Mouse (Mus musculus) urinary bladder, adult 18-20 months (tissue): ENCODE results near the gene Acp2.

Experiments
- DNase-seq, 2 experiments: peaks; one replicate each; pipeline ENCODE4 v3.0.0; 2022; ENCODE audit warnings: low spot score in 2 of 2, mixed read lengths in 2 of 2

Gene Acp2

DNA sequence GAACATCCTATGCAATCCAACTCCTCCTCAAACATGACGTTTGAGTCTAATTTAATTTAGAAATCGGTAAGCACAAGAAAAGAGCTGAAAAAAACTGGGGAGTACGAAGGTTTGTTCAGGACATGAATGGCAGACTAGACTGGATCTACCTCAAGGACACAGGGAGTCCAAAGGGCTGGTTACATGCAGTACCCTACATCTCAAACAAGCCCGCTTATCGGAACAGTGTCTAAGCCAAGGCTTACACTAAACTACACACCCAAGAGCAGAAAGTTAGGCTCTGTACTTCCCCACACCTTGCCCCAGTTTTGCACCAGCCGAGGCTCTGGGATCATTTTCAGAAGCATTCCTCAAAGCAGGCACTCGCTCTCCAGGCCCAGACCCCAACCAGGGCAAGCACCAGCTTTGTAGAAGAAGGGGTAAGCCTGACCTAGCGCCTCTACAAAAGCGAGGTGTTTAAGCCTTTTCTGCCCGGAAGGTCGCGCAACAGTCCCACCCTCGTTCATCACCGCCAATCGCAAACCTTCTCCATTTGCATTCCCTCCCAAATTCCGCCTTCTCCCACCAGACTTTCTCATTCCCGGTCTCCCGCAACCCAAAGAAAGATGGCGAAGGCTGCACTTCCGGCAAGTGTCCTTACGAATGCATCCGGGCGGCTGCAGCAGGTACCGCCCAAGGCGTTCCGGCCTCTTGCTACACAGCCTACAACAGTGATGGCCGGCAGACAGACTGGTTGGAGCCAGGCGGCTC lies at the start of gene Acp2, which contains the start of gene Nr1h3:
Gene Acp2, plus strand, starts transcription at position 664 of the 750 bp plus-strand sequence.
Gene Nr1h3, minus strand, starts transcription at position 613 of the 750 bp plus-strand sequence.
- peak; percentile 94 to 99 for DNase-seq

DNA sequence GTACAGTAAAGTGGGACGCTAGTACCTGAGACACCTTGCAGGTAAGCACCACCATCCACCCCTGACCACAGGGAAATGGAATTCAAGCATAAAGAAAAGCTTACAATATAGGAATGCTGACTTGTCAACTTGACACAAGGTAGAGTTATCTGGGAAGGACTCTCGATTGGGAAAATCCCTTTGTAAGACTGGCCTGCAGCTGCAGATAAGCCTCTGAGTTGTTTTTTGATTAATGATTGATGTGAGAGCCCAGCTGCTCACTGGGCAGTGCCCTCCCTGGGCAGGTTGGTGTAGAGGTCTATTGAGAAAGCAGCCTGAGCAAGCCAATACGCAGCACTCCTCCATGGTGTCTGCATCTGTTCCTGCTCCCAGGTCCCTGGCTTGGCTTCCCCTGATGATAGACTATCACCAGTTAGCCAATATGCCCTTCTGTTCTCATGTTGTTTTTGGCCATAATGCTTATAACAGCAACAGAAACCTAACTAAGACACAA lies 49.8 kb upstream of the Acp2 start:
- DNase-seq = no peak

DNA sequence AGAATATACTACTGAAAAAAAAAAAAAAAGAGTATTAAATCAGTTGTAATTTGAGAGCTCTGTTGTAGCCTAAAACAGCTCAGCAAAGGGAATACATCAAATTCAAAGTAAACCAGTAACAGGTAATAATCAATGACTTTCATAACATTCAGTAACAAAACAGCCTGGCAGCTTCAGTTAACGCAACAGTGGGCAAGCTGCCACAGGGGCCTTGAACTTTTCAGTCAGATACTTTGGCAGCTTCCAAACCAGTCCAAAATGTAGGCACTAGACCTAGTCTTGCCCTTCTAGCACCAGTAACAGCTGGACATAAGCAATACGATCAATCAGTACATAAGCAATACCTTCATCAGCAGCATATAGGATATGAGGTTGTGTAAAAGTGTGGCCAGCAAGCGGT lies 48.6 kb upstream of the Acp2 start:
- DNase-seq = no peak

- no peak for DNase-seq
Measured at GRCm38 (mm10) chr2:91157002-91157752, 45.5 kb upstream of the Acp2 start.

DNA sequence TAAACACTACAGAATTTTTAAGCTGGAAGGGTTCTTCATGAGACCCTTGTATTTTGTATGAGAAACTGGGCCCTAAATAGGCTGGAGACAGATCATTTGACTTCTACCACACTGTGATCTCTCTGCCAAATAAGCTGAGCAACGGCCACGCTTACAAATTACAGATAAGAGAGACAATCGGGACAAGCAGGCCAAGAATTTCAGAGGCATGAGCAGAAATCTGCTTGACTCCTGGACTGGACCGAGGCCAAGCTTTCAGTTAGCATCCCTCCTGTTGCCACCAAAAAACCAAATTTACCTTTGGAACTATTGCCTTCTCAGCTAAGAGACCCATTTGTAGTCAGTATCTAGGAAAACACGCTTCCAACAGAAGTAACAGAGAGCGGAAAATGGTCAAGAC lies 42.1 kb upstream of the Acp2 start:
- no peak for DNase-seq

- DNase-seq = no peak
Measured at GRCm38 (mm10) chr2:91162952-91163351, 39.7 kb upstream of the Acp2 start.

DNA sequence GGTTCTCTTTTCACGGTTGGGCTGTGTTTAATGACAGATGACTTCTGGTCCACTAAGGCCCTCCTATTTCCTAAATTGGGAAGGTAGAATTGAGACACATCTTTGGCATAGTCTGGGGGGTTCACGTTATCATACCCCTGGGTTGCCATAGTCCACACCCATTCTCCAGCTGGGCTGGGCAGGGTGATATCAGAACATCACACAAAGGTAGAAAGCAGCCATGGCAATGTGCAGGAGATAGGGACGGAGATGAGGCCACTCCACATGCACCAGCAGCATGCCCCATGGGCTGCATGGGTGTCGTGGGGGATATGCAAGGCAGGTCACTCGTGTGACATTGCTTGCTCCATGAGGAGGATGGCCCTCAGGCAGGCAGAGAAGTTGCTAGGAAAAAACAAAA lies 39.2 kb upstream of the Acp2 start:
- no peak for DNase-seq

GRCm38 (mm10) chr2:91164991-91165390 lies 37.7 kb upstream of the Acp2 start:
- no peak for DNase-seq

DNA sequence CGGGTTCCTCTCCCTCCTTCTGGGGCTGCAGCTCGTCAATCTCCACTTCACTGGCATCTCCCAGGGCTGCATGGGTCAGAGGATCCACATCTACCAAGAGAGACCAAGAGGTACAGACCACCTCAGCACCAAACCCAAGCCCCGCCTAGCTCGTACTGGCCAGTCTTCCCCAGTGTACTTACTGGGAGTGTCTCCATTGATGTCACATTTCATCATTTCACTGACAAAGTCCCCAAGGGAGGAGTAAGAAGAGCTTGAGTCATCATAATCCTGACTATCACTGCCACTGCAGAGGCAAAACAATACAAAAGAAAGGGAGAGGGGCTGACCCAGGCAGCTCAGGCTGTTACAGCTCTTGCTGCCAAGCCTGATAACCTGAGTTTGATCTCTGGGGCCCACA lies 35.1 kb upstream of the Acp2 start:
- DNase-seq = no peak

DNA sequence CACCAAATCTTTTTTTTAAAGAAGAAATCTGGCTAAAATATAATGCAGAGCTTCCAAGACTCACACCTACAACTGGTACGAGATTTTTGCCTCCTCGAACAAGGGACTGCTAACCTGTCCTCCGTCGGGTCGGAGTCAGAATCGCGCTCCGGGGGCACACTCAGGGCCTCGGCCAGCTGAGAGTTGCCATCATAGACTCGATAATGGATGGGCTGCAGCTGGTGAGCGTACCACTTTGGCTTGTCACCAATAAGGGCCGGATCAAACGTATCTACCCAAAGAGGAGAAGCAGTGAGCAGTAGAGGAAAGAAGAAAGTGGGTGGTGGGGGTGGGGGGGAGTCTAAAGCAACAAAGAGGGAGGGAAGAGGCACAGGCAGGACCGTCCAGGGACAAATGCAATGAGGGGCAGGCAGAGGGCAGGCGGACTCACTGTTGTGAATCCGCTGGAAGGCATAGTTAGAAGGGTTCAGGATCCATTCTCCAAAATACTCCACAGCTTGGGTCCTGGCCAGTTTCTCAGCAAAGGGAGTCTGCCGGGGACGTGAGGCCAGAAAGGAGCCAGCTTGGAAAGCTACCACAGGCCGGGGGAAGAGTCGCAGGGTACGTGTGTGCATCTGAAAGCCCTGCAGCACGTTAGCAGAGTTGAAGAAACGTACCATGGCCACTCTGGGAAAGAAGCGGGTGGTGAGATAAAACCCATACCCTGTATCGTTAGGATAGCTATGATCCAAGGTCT lies 32.9 kb upstream of the Acp2 start:
- DNase-seq = no peak

DNA sequence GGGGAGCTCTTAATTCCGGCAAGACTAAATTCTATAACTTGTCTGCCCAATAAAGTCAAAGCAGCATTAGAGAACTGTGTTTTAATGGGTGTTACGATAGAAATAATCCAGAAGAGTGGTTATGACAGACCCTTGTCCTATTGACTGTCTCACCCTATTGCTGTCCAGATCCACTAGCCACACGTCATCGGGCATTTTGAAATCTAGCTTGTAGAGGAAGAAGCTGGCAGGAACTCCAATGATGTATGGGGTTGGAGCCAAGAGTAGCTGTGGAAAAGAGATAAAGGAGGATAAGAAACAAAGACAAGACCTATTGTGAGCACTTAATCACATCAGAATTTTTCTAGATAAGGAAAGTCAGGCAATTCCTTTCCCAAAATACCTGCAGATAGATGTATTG lies 27.2 kb upstream of the Acp2 start:
- no peak for DNase-seq

- no peak for DNase-seq
Measured at GRCm38 (mm10) chr2:91176234-91176633, 26.5 kb upstream of the Acp2 start.

DNA sequence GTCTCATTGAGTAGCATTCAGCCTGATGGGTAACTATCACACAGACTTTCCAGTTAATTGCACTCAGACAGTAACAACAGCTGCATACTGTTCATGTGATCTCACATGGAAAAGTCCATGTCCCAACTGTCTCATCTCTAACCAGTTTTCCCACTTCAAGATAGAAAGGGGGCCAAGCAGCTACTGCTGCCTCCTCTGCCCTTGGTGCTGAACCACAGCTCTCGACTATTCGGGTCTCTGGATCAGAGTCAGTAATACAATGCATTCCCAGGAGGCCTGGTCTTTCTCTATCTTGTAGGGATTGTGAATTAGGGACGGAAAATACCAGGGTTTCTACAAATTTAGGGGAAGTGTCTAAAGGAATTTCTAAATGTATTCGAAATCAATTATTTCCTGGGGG lies 22.9 kb upstream of the Acp2 start:
- no peak for DNase-seq

- DNase-seq = no peak
Measured at GRCm38 (mm10) chr2:91180706-91181105, 22.0 kb upstream of the Acp2 start.

DNA sequence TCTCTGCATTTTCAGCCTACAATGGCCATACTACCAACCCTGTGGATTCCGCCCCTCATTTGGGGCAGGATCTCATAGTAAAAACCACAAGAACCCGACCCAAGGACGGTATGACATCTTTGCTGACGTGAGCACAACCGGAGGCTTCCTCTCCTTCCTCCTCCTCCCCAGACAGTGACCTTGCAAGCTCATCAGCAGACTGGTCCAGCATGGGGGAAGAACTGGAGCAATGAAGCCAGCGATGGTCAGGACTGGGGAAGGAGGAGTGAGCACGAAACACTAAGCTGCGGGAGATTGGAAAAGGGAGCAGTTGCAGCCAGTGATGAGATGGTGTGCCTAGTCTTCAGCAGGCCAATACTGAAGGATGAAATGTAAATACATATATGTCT lies 20.7 kb upstream of the Acp2 start:
- no peak for DNase-seq

- peak; percentile 54 to 64 for DNase-seq
Measured at GRCm38 (mm10) chr2:91182405-91183147, 20.1 kb upstream of the Acp2 start.

DNA sequence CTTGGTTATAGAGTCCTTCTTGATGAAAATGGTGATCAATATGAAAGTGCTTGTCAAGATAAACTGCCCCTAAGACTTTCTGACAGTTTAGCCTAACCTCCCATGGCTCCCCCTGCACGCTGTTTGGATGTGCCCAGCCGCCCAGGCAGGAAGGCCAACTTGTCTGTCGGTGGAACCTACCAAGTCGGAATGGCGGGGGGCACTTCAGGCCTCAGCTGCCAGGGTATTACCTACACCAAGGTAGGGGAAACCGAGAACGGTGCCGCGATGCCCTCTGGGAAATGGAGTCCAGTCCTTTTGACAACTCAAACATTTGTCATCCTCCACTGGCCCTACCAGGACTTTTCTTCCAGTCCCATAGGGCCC lies 19.6 kb upstream of the Acp2 start:
- peak; percentile 92 to 93 for DNase-seq

- peak in 1 of 2 experiments; percentile 41 for DNase-seq
Measured at GRCm38 (mm10) chr2:91183711-91184405, 18.8 kb upstream of the Acp2 start, which contains the start of gene Madd. Gene Madd (minus strand): TSS chr2:91183837.

- DNase-seq = no peak
Measured at GRCm38 (mm10) chr2:91186208-91186607, 16.5 kb upstream of the Acp2 start.

GRCm38 (mm10) chr2:91187431-91187830 lies 15.3 kb upstream of the Acp2 start:
- no peak for DNase-seq

DNA sequence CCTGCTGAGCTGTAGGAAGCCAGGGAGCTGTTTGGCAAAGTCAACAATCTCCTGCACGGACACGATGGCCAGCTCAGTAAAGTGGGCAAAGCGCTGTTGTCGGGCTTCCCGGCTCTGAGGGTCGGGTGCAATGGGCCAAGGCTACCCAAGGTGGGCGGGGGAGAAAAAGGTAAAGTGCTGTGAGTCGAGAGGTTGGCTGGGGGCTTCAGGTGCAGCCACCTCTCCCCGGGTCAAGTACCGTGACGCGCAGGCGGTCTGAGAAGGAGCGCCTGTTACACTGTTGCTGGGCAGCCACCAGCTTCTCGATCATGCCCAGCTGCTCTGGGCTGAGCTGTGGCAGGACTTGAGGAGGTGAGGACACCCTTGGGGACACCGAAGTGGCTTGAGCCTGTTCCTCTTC lies 12.2 kb upstream of the Acp2 start:
- DNase-seq = no peak
